Mouse (Mus musculus): ENCODE results near the gene Sgpl1. TPM values are rescaled to one million over a fixed set of nuclear protein-coding genes. Genes with fewer than 3 reads are reported as not detected.

Gene Sgpl1
- total RNA-seq, 1 experiment from 2014 or later, result 28.6 TPM

- no peak for ATAC-seq (replicated peaks in 1 of 2; ENCODE audit: insufficient read depth in 1 of 2, low FRiP score in 2 of 2, low TSS enrichment in 1 of 2, low read depth in 1 of 2, poor library complexity in 2 of 2, severe bottlenecking in 2 of 2)
Measured at GRCm38 (mm10) chr10:61160671-61161070, 13.2 kb upstream of the Sgpl1 start.

GRCm38 (mm10) chr10:61160089-61160488 is 12.6 kb upstream of the Sgpl1 start:
- ATAC-seq (replicated peaks in 1 of 2; ENCODE audit: insufficient read depth in 1 of 2, low FRiP score in 2 of 2, low TSS enrichment in 1 of 2, low read depth in 1 of 2, poor library complexity in 2 of 2, severe bottlenecking in 2 of 2), result no peak

- ATAC-seq (replicated peaks in 1 of 2; ENCODE audit: insufficient read depth in 1 of 2, low FRiP score in 2 of 2, low TSS enrichment in 1 of 2, low read depth in 1 of 2, poor library complexity in 2 of 2, severe bottlenecking in 2 of 2), result no peak
Measured at GRCm38 (mm10) chr10:61158594-61158993, 11.1 kb upstream of the Sgpl1 start.

- no peak for ATAC-seq (replicated peaks in 1 of 2; ENCODE audit: insufficient read depth in 1 of 2, low FRiP score in 2 of 2, low TSS enrichment in 1 of 2, low read depth in 1 of 2, poor library complexity in 2 of 2, severe bottlenecking in 2 of 2)
Measured at GRCm38 (mm10) chr10:61156453-61156852, 8.9 kb upstream of the Sgpl1 start.

- ATAC-seq (replicated peaks in 1 of 2; ENCODE audit: insufficient read depth in 1 of 2, low FRiP score in 2 of 2, low TSS enrichment in 1 of 2, low read depth in 1 of 2, poor library complexity in 2 of 2, severe bottlenecking in 2 of 2), result no peak
Measured at GRCm38 (mm10) chr10:61155611-61156010, 8.1 kb upstream of the Sgpl1 start.

- no peak for ATAC-seq (replicated peaks in 1 of 2; ENCODE audit: insufficient read depth in 1 of 2, low FRiP score in 2 of 2, low TSS enrichment in 1 of 2, low read depth in 1 of 2, poor library complexity in 2 of 2, severe bottlenecking in 2 of 2)
Measured at GRCm38 (mm10) chr10:61152131-61152530, 4.6 kb upstream of the Sgpl1 start.

GRCm38 (mm10) chr10:61150616-61151015 is 3.1 kb upstream of the Sgpl1 start:
- no peak for ATAC-seq (replicated peaks in 1 of 2; ENCODE audit: insufficient read depth in 1 of 2, low FRiP score in 2 of 2, low TSS enrichment in 1 of 2, low read depth in 1 of 2, poor library complexity in 2 of 2, severe bottlenecking in 2 of 2)

- ATAC-seq (replicated peaks in 1 of 2; ENCODE audit: insufficient read depth in 1 of 2, low FRiP score in 2 of 2, low TSS enrichment in 1 of 2, low read depth in 1 of 2, poor library complexity in 2 of 2, severe bottlenecking in 2 of 2), result no peak
Measured at GRCm38 (mm10) chr10:61149476-61149875, 2.0 kb upstream of the Sgpl1 start.

GRCm38 (mm10) chr10:61146807-61147156 is 721 bp downstream of the Sgpl1 start:
- peak in 1 of 2 experiments; percentile 4; a peak in 1 of 4 replicates for ATAC-seq (replicated peaks in 1 of 2; ENCODE audit: insufficient read depth in 1 of 2, low FRiP score in 2 of 2, low TSS enrichment in 1 of 2, low read depth in 1 of 2, poor library complexity in 2 of 2, severe bottlenecking in 2 of 2)

GRCm38 (mm10) chr10:61146119-61146806 is 1.2 kb downstream of the Sgpl1 start:
- peak; percentile 43 to 63; a peak in 3 of 4 replicates for ATAC-seq (replicated peaks in 1 of 2; ENCODE audit: insufficient read depth in 1 of 2, low FRiP score in 2 of 2, low TSS enrichment in 1 of 2, low read depth in 1 of 2, poor library complexity in 2 of 2, severe bottlenecking in 2 of 2)

- ATAC-seq (replicated peaks in 1 of 2; ENCODE audit: insufficient read depth in 1 of 2, low FRiP score in 2 of 2, low TSS enrichment in 1 of 2, low read depth in 1 of 2, poor library complexity in 2 of 2, severe bottlenecking in 2 of 2), result no peak
Measured at GRCm38 (mm10) chr10:61145766-61146118, 1.8 kb downstream of the Sgpl1 start.

- ATAC-seq (replicated peaks in 1 of 2; ENCODE audit: insufficient read depth in 1 of 2, low FRiP score in 2 of 2, low TSS enrichment in 1 of 2, low read depth in 1 of 2, poor library complexity in 2 of 2, severe bottlenecking in 2 of 2), result no peak
Measured at GRCm38 (mm10) chr10:61143343-61143742, 4.2 kb downstream of the Sgpl1 start.

GRCm38 (mm10) chr10:61137567-61137966 is 9.9 kb downstream of the Sgpl1 start:
- ATAC-seq (replicated peaks in 1 of 2; ENCODE audit: insufficient read depth in 1 of 2, low FRiP score in 2 of 2, low TSS enrichment in 1 of 2, low read depth in 1 of 2, poor library complexity in 2 of 2, severe bottlenecking in 2 of 2), result no peak

GRCm38 (mm10) chr10:61135226-61135839 is 12.2 kb downstream of the Sgpl1 start:
- ATAC-seq (replicated peaks in 1 of 2; ENCODE audit: insufficient read depth in 1 of 2, low FRiP score in 2 of 2, low TSS enrichment in 1 of 2, low read depth in 1 of 2, poor library complexity in 2 of 2, severe bottlenecking in 2 of 2), result peak in 1 of 2 experiments; percentile 42; a peak in 1 of 4 replicates

- ATAC-seq (replicated peaks in 1 of 2; ENCODE audit: insufficient read depth in 1 of 2, low FRiP score in 2 of 2, low TSS enrichment in 1 of 2, low read depth in 1 of 2, poor library complexity in 2 of 2, severe bottlenecking in 2 of 2), result no peak
Measured at GRCm38 (mm10) chr10:61134041-61134440, 13.5 kb downstream of the Sgpl1 start.

- ATAC-seq (replicated peaks in 1 of 2; ENCODE audit: insufficient read depth in 1 of 2, low FRiP score in 2 of 2, low TSS enrichment in 1 of 2, low read depth in 1 of 2, poor library complexity in 2 of 2, severe bottlenecking in 2 of 2), result no peak
Measured at GRCm38 (mm10) chr10:61130959-61131358, 16.5 kb downstream of the Sgpl1 start.

- no peak for ATAC-seq (replicated peaks in 1 of 2; ENCODE audit: insufficient read depth in 1 of 2, low FRiP score in 2 of 2, low TSS enrichment in 1 of 2, low read depth in 1 of 2, poor library complexity in 2 of 2, severe bottlenecking in 2 of 2)
Measured at GRCm38 (mm10) chr10:61128701-61129365, 18.7 kb downstream of the Sgpl1 start.

GRCm38 (mm10) chr10:61124462-61124861 is 23.0 kb downstream of the Sgpl1 start:
- no peak for ATAC-seq (replicated peaks in 1 of 2; ENCODE audit: insufficient read depth in 1 of 2, low FRiP score in 2 of 2, low TSS enrichment in 1 of 2, low read depth in 1 of 2, poor library complexity in 2 of 2, severe bottlenecking in 2 of 2)

Measured in hematopoietic stem cell, adult 5-6 weeks (primary cell).